ENCODE assay signal across 9 mouse cellular contexts in genomic region chr3:85917600-85917999, GRCm38 (mm10). TPM values are rescaled to one million over a fixed set of nuclear protein-coding genes. Genes with fewer than 3 reads are reported as not detected.
A peak's percentile ranks its signal among the peaks of the same experiment; 100 is the strongest.
DNase-seq lines count a peak whose midpoint lies in the region; ATAC-seq and TF ChIP-seq lines count a peak whose summit lies in the region.
"Had no signal": no experiment of that assay in that cellular context is flagged by ENCODE, and none has a peak within 500 bp of the region (broad histone marks: within the 10 kb centered on the region; RNA-seq: fewer than 3 reads in every experiment).

No protein-coding gene starts in this region.

- no peak for ATAC-seq in cerebellum, adult (ENCODE audit: insufficient number of reproducible peaks, low FRiP score, low TSS enrichment)
- no peak for ATAC-seq in midbrain, embryonic 11.5 days (ENCODE audit: low FRiP score)
- no peak for ATAC-seq in midbrain, embryonic 15.5 days (replicated peaks)
- ATAC-seq in liver, postnatal 0 days = no peak
- ATAC-seq in activated CD4-positive, CD25-positive, alpha-beta regulatory T cell, adult 4 months = no peak

- TF ChIP-seq CTCF in liver, postnatal 0 days (IDR thresholded peaks at IDR 0.05; ENCODE audit: low read depth) = peak; percentile 68

- no peak overlapping the region for H3K9ac ChIP-seq in midbrain, embryonic 11.5 days (ENCODE audit: low read length)
- H3K9ac ChIP-seq in midbrain, embryonic 15.5 days = no peak overlapping the region
- no peak overlapping the region for H3K9ac ChIP-seq in liver, postnatal 0 days (replicated peaks)
- H3K9ac ChIP-seq: midbrain, embryonic 12.5 days had no signal

- H3K9me3 ChIP-seq in midbrain, embryonic 11.5 days (ENCODE audit: control insufficient read depth, low read length) = no peaks in the 10 kb centered on the region
- no peaks in the 10 kb centered on the region for H3K9me3 ChIP-seq in midbrain, embryonic 15.5 days
- H3K9me3 ChIP-seq in liver, postnatal 0 days (ENCODE audit: low read length) = no peaks in the 10 kb centered on the region
- H3K9me3 ChIP-seq: midbrain, embryonic 12.5 days had no signal

- H3K27ac ChIP-seq in midbrain, embryonic 11.5 days (ENCODE audit: low read depth, low read length) = no peak overlapping the region
- no peak overlapping the region for H3K27ac ChIP-seq in midbrain, embryonic 15.5 days
- H3K27ac ChIP-seq in liver, postnatal 0 days (ENCODE audit: low read depth) = no peak overlapping the region
- H3K27ac ChIP-seq: midbrain, embryonic 12.5 days had no signal

- H3K4me1 ChIP-seq in midbrain, embryonic 11.5 days (ENCODE audit: control insufficient read depth, insufficient read depth, low read length) = no peaks in the 10 kb centered on the region
- no peaks in the 10 kb centered on the region for H3K4me1 ChIP-seq in midbrain, embryonic 15.5 days
- no peaks in the 10 kb centered on the region for H3K4me1 ChIP-seq in liver, postnatal 0 days (ENCODE audit: insufficient read depth)
- H3K4me1 ChIP-seq: midbrain, embryonic 12.5 days had no signal

- no peaks in the 10 kb centered on the region for H3K36me3 ChIP-seq in midbrain, embryonic 11.5 days (ENCODE audit: control insufficient read depth, insufficient read depth, low read length)
- H3K36me3 ChIP-seq in midbrain, embryonic 15.5 days (replicated peaks) = no peaks in the 10 kb centered on the region
- no peaks in the 10 kb centered on the region for H3K36me3 ChIP-seq in liver, postnatal 0 days (replicated peaks; ENCODE audit: insufficient read depth, low read length)
- H3K36me3 ChIP-seq: midbrain, embryonic 12.5 days had no signal

- WGBS in midbrain, embryonic 11.5 days = 12% methylated on average over 4 of the region's 4 CpGs
- 10% methylated on average over 4 of the region's 4 CpGs for WGBS in midbrain, embryonic 15.5 days
- WGBS in liver, postnatal 0 days (ENCODE audit: insufficient replicate concordance) = 12% methylated on average over 4 of the region's 4 CpGs

- no peak for TF ChIP-seq EP300 in liver, postnatal 0 days (IDR thresholded peaks at IDR 0.05; ENCODE audit: low read depth)

- DNase-seq in cerebellum, adult 11 months = peak; percentile 29
- DNase-seq in midbrain, embryonic 11.5 days (ENCODE audit: low spot score, missing footprints) = peak; percentile 88
- peak; percentile 63 for DNase-seq in brain, adult 2 months (ENCODE audit: low read depth, low spot score)
- peak; percentile 23 to 44 for DNase-seq in frontal cortex, postnatal 36 days (ENCODE audit: low spot score in 2 of 2)
- peak; percentile 19 for DNase-seq in liver, postnatal 0 days

- H3K4me2 ChIP-seq in midbrain, embryonic 11.5 days = no peak overlapping the region
- H3K4me2 ChIP-seq in midbrain, embryonic 15.5 days = no peak overlapping the region
- H3K4me2 ChIP-seq in liver, postnatal 0 days (ENCODE audit: low read depth, low read length) = no peak overlapping the region
- H3K4me2 ChIP-seq: midbrain, embryonic 12.5 days had no signal

- H3K27me3 ChIP-seq in midbrain, embryonic 11.5 days (ENCODE audit: control insufficient read depth, insufficient read depth, low read length) = no peaks in the 10 kb centered on the region
- H3K27me3 ChIP-seq in midbrain, embryonic 15.5 days (replicated peaks) = no peaks in the 10 kb centered on the region
- H3K27me3 ChIP-seq in liver, postnatal 0 days (ENCODE audit: insufficient read depth, low read length) = no peaks in the 10 kb centered on the region
- H3K27me3 ChIP-seq: midbrain, embryonic 12.5 days had no signal

- H3K4me3 ChIP-seq in midbrain, embryonic 11.5 days (ENCODE audit: low read depth, low read length) = no peak overlapping the region
- no peak overlapping the region for H3K4me3 ChIP-seq in midbrain, embryonic 15.5 days
- H3K4me3 ChIP-seq in liver, postnatal 0 days (ENCODE audit: low read depth, low read length) = no peak overlapping the region
- H3K4me3 ChIP-seq: midbrain, embryonic 12.5 days had no signal

RNA-seq across cellular contexts. Expression of gene Gm37240, which starts 30.3 kb away (rescaled TPM):
- polyA plus RNA-seq in midbrain, embryonic 11.5 days (2014; fragmentation: Nextera tagmentation; extraction: Ambion mirVana) = 0.67 and 0.91 TPM in 2 replicates
- polyA plus RNA-seq in midbrain, embryonic 15.5 days (2015; fragmentation: Nextera tagmentation; extraction: Ambion mirVana) = 0.40 and 0.73 TPM in 2 replicates
- 0.49 and 0.72 TPM in 2 replicates for polyA plus RNA-seq in liver, postnatal 0 days (2015; fragmentation: Nextera tagmentation; extraction: Ambion mirVana)
- polyA plus RNA-seq in activated CD4-positive, CD25-positive, alpha-beta regulatory T cell, adult 4 months (2017; shearing (Covaris generic)) = 1 to 10 TPM; 2.9 to 4.3 TPM

RNA-seq across cellular contexts. Expression of gene Glt28d2, which starts 30.3 kb away (rescaled TPM):
- 0.15 and 0.29 TPM in 2 replicates for polyA plus RNA-seq in midbrain, embryonic 11.5 days (2014; fragmentation: Nextera tagmentation; extraction: Ambion mirVana)
- 0.13 and 0.45 TPM in 2 replicates for polyA plus RNA-seq in midbrain, embryonic 15.5 days (2015; fragmentation: Nextera tagmentation; extraction: Ambion mirVana)
- polyA plus RNA-seq in liver, postnatal 0 days (2015; fragmentation: Nextera tagmentation; extraction: Ambion mirVana) = 0.48 and 0.56 TPM in 2 replicates
- polyA plus RNA-seq in activated CD4-positive, CD25-positive, alpha-beta regulatory T cell, adult 4 months (2017; shearing (Covaris generic)) = 1 to 10 TPM in 1 of 2 experiments, under 1 TPM in 1; 0.54 to 1.3 TPM

RNA-seq across cellular contexts. Expression of gene Sh3d19, which starts 53.3 kb away (rescaled TPM):
- 6.8 and 7.6 TPM in 2 replicates for polyA plus RNA-seq in midbrain, embryonic 11.5 days (2014; fragmentation: Nextera tagmentation; extraction: Ambion mirVana)
- polyA plus RNA-seq in midbrain, embryonic 15.5 days (2015; fragmentation: Nextera tagmentation; extraction: Ambion mirVana) = 15.4 and 15.6 TPM in 2 replicates
- 10.2 and 11.4 TPM in 2 replicates for polyA plus RNA-seq in liver, postnatal 0 days (2015; fragmentation: Nextera tagmentation; extraction: Ambion mirVana)
- polyA plus RNA-seq in activated CD4-positive, CD25-positive, alpha-beta regulatory T cell, adult 4 months (2017; shearing (Covaris generic)) = 1 to 10 TPM; 1.5 to 2.8 TPM

Comparison
In these comparisons a context has a peak if more than half of its experiments do, and no peak if none do; other contexts are left out.
1. DNase-seq: peak in every context shown above with its lines; median percentile 88 in midbrain, embryonic 11.5 days; 63 in brain, adult 2 months; 34 in frontal cortex, postnatal 36 days; 29 in cerebellum, adult 11 months; 19 in liver, postnatal 0 days.